Mouse (Mus musculus) embryo, embryonic 10 days (tissue): ENCODE measurements around the gene Tomm70a.

ENCODE experiments used
- DNase-seq: peaks from one replicate; pipeline ENCODE4 v3.0.0-alpha.2; 2015; ENCODE audit warnings: low spot score

Tomm70a gene

GRCm38 (mm10) chr16:57191214-57191613 is 69.7 kb downstream of the Tomm70a start:
- no peak for DNase-seq

DNA sequence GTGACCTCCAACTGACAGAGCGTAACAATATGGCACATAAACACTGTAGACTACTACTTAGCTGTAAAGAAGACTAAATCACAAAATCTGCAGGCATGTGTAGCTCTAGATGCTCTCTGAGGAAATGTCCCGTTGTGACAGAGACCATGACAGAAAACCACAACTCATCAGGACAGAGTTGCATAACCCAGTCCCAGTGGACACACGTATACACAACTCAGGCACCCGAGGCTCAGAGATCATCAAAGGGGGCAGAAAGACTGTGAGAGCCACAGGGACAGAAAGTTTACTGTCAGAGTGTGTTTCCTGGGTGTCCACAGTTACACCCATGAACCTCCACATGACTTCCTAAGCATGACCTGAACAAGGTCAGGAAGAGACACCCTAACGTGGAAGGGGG is 75.1 kb downstream of the Tomm70a start:
- no peak for DNase-seq

DNA sequence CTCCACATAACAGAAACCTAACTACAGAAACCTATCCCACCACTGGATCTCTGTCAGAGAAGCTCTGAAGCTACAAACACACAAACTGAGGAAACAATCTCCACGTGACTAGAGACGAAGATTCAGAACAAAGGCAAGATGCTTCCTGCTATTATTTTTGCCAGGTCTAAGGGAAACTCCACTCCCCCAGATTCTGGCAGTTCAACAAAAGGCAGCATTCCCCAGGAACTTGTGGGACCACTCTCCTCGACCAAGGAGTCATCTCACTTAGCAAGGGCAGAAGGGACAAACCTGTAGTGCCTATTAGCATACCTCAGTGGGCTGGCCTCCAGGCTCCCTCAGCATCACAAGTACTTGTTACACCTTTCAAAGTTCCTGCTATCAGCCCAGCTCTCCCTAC is 75.8 kb downstream of the Tomm70a start:
- DNase-seq: no peak
